Mouse (Mus musculus): Measurements from ENCODE around the gene Gm8068.
"Not testable (repeated sequence)": the region's sequence is repeated elsewhere in the genome, so short reads cannot be mapped to it uniquely, and the experiment has no call there.

Gene Gm8068

GRCm38 (mm10) chr14:41701785-41702184 is at the start of gene Gm8068:
Gm8068 (minus strand) TSS chr14:41701885.
- DNase-seq = not testable (repeated sequence)

- DNase-seq = not testable (repeated sequence)
These were observed 48.8 kb upstream of the Gm8068 start, which contains the start of gene Gm7929 for GRCm38 (mm10) chr14:41750514-41750913. Gm7929 (minus strand) TSS chr14:41750614.

- not testable (repeated sequence) for DNase-seq
These were observed 21.8 kb upstream of the Gm8068 start for GRCm38 (mm10) chr14:41723437-41723836.

- DNase-seq = not testable (repeated sequence)
These were observed 15.5 kb upstream of the Gm8068 start for GRCm38 (mm10) chr14:41717180-41717579.

GRCm38 (mm10) chr14:41648176-41648575 is 53.5 kb downstream of the Gm8068 start:
- not testable (repeated sequence) for DNase-seq
